Mouse (Mus musculus): ENCODE results near the gene Olfr164. TPM values are rescaled to one million over a fixed set of nuclear protein-coding genes. Genes with fewer than 3 reads are reported as not detected.

Gene Olfr164
- total RNA-seq (2021) (not detected), polyA plus RNA-seq (2012; rRNA removed) (not detected in 2 replicates)
- long read RNA-seq: 0 reads

DNA sequence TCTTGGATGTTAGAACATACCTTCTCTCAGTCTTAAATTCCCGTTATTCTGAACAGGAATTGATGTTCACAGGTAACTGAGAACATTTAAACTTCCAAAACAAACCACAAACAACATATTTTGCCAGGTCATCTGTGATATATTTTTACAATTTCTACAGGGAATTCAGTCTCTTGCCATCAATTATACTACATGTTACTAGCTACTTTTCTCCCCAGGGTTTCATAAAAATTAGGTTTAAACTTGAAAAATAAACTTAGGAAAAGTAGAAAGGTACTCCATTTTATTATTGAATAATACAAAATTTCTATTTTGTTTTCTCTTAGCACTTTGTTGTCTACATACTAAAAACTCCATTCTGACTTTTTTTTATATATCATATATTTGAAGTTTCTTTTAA, at the start of gene Olfr164:
Olfr164 (minus strand) TSS at position 101 of the 400 bp plus-strand sequence.
- H3K27me3 ChIP-seq (ENCODE audit: control insufficient read depth, insufficient read depth, low read length): no peaks in the 10 kb centered on the region
- H3K27ac ChIP-seq: no peak within 1 kb of the TSS
- H3K79me2 ChIP-seq (replicated peaks; ENCODE audit: control insufficient read depth, insufficient read depth, low read length): no peaks in the 10 kb centered on the region
- no peak within 1 kb of the TSS for H3K9ac ChIP-seq (ENCODE audit: low read depth, low read length)
- H3K4me1 ChIP-seq (ENCODE audit: control insufficient read depth, insufficient read depth, low read length): no peaks in the 10 kb centered on the region
- H3K4me3 ChIP-seq: no peak within 1 kb of the TSS
- WGBS: 18% methylated on average over 1 of the region's 1 CpGs
- DNase-seq: no peak
- intact Hi-C loops (cut with DNase I): no loop called here
- TF ChIP-seq CTCF (IDR thresholded peaks at IDR 0.05) (no peak), EP300 (IDR thresholded peaks at IDR 0.05; ENCODE audit: insufficient read depth, low read depth, low read length) (no peak), POLR2A (IDR thresholded peaks at IDR 0.05; ENCODE audit: insufficient read depth, low read depth, low read length) (no peak)
- H3K36me3 ChIP-seq (ENCODE audit: control insufficient read depth, insufficient read depth, low read length): no peaks in the 10 kb centered on the region

DNA sequence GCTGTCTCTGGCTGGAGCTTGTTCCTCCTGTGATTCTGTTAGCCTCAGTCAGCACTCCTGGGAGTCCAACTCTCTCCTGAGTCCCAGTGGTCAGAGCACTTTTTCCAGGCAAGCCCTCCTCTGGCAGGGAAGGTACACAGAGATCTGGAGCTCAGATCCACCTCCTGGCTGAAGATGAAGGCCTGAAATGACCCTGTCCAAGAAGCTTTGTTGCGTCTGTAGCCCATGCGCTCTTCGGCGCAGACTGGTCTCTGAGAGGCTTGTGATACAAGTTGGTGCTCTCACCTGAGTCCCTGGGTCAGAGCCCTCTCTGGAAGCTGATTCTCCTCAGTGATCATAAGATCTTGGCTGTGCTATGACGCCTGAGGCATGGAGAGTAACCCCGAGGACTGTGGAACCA, 35.2 kb upstream of the Olfr164 start:
- no peaks in the 10 kb centered on the region for H3K79me2 ChIP-seq (replicated peaks; ENCODE audit: control insufficient read depth, insufficient read depth, low read length)
- no peaks in the 10 kb centered on the region for H3K27me3 ChIP-seq (ENCODE audit: control insufficient read depth, insufficient read depth, low read length)
- DNase-seq: no peak
- intact Hi-C loops (cut with DNase I): no loop called here
- H3K9ac ChIP-seq (ENCODE audit: low read depth, low read length): no peak overlapping the region
- no peak overlapping the region for H3K27ac ChIP-seq
- 84% methylated on average over 6 of the region's 6 CpGs for WGBS
- H3K4me1 ChIP-seq (ENCODE audit: control insufficient read depth, insufficient read depth, low read length): no peaks in the 10 kb centered on the region
- H3K36me3 ChIP-seq (ENCODE audit: control insufficient read depth, insufficient read depth, low read length): no peaks in the 10 kb centered on the region
- H3K4me3 ChIP-seq: no peak overlapping the region
- TF ChIP-seq EP300 (IDR thresholded peaks at IDR 0.05; ENCODE audit: insufficient read depth, low read depth, low read length): no peak
- TF ChIP-seq CTCF (IDR thresholded peaks at IDR 0.05): no peak
- TF ChIP-seq POLR2A (IDR thresholded peaks at IDR 0.05; ENCODE audit: insufficient read depth, low read depth, low read length): no peak

DNA sequence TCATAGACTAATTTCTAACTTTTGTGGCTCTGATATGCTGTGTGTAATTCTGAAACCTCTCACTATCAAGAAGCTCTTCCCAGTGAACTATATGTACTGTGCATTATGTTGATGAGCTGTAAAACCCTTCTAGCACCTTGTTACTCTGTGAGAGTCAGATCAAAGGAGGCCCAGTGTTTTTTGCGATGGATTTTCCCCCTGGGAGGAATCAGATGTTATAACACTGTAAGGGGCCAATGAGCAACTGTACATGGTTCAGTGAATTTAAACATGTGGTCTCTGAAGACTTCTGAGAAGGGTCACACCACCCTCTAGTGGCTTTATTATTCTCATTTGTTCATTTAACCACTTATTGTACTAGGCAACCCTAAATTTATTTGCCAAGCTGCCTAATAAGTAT, 50.6 kb downstream of the Olfr164 start:
- Histone ChIP-seq H3K27ac (no peak overlapping the region), H3K27me3 (ENCODE audit: control insufficient read depth, insufficient read depth, low read length) (no peaks in the 10 kb centered on the region), H3K9ac (ENCODE audit: low read depth, low read length) (no peak overlapping the region), H3K79me2 (replicated peaks; ENCODE audit: control insufficient read depth, insufficient read depth, low read length) (no peaks in the 10 kb centered on the region), H3K4me1 (ENCODE audit: control insufficient read depth, insufficient read depth, low read length) (no peaks in the 10 kb centered on the region), H3K4me3 (no peak overlapping the region), H3K36me3 (ENCODE audit: control insufficient read depth, insufficient read depth, low read length) (no peaks in the 10 kb centered on the region)
- DNase-seq: no peak
- intact Hi-C loops (cut with DNase I): no loop called here
- TF ChIP-seq POLR2A (IDR thresholded peaks at IDR 0.05; ENCODE audit: insufficient read depth, low read depth, low read length): no peak
- no peak for TF ChIP-seq CTCF (IDR thresholded peaks at IDR 0.05)
- TF ChIP-seq EP300 (IDR thresholded peaks at IDR 0.05; ENCODE audit: insufficient read depth, low read depth, low read length): no peak
- 23% methylated on average over 1 of the region's 1 CpGs for WGBS

DNA sequence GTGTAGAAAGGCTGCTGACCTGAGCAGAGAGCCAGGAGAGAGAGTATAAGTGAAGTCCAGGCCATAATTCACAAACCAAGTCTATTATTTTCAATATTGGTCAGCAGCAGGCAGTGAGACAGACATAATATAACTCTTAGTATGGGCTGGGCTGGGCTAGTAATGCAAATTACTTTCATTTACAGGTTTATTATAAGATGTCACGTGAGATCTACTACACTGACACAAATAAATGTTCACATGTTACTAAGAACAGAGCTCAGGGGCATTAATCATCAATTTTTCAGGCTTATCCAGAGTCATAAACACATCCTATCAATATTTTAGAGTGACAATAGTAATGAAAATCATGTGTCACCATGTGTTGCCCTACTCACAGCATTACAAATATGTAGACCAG, 53.1 kb downstream of the Olfr164 start:
- Histone ChIP-seq H3K79me2 (replicated peaks; ENCODE audit: control insufficient read depth, insufficient read depth, low read length) (no peaks in the 10 kb centered on the region), H3K4me3 (no peak overlapping the region), H3K4me1 (ENCODE audit: control insufficient read depth, insufficient read depth, low read length) (no peaks in the 10 kb centered on the region), H3K27ac (no peak overlapping the region), H3K9ac (ENCODE audit: low read depth, low read length) (no peak overlapping the region), H3K36me3 (ENCODE audit: control insufficient read depth, insufficient read depth, low read length) (no peaks in the 10 kb centered on the region), H3K27me3 (ENCODE audit: control insufficient read depth, insufficient read depth, low read length) (no peaks in the 10 kb centered on the region)
- WGBS: 38% methylated on average over 1 of the region's 1 CpGs
- TF ChIP-seq POLR2A (IDR thresholded peaks at IDR 0.05; ENCODE audit: insufficient read depth, low read depth, low read length) (no peak), EP300 (IDR thresholded peaks at IDR 0.05; ENCODE audit: insufficient read depth, low read depth, low read length) (no peak), CTCF (IDR thresholded peaks at IDR 0.05) (no peak)
- DNase-seq: no peak
- intact Hi-C loops (cut with DNase I): no loop called here

DNA sequence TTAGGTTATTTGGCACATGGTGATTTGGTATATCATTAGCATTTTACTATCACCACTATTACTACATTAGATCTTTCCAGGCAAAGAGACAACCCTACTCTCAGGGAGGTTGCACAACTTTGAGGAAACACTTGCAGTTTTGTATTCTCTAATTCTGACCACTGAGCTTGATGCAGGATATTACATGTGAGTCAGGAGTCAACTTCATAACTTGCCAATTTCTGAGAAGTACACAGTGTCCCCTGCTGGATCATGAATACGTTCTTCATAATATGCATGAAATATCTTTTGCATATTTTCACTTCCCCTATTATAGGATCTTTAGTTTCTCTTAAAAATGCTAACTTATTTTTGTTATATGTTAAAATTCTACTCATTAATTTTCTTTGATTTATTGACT, 68.0 kb downstream of the Olfr164 start:
- H3K27me3 ChIP-seq (ENCODE audit: control insufficient read depth, insufficient read depth, low read length): no peaks in the 10 kb centered on the region
- H3K36me3 ChIP-seq (ENCODE audit: control insufficient read depth, insufficient read depth, low read length): no peaks in the 10 kb centered on the region
- H3K4me1 ChIP-seq (ENCODE audit: control insufficient read depth, insufficient read depth, low read length): no peaks in the 10 kb centered on the region
- no peak for TF ChIP-seq EP300 (IDR thresholded peaks at IDR 0.05; ENCODE audit: insufficient read depth, low read depth, low read length)
- no peak for TF ChIP-seq CTCF (IDR thresholded peaks at IDR 0.05)
- TF ChIP-seq POLR2A (IDR thresholded peaks at IDR 0.05; ENCODE audit: insufficient read depth, low read depth, low read length): no peak
- H3K79me2 ChIP-seq (replicated peaks; ENCODE audit: control insufficient read depth, insufficient read depth, low read length): no peaks in the 10 kb centered on the region
- H3K9ac ChIP-seq (ENCODE audit: low read depth, low read length): no peak overlapping the region
- intact Hi-C loops (cut with DNase I): no loop called here
- no peak for DNase-seq
- no peak overlapping the region for H3K27ac ChIP-seq
- no peak overlapping the region for H3K4me3 ChIP-seq
- WGBS: 46% methylated on average over 1 of the region's 1 CpGs

DNA sequence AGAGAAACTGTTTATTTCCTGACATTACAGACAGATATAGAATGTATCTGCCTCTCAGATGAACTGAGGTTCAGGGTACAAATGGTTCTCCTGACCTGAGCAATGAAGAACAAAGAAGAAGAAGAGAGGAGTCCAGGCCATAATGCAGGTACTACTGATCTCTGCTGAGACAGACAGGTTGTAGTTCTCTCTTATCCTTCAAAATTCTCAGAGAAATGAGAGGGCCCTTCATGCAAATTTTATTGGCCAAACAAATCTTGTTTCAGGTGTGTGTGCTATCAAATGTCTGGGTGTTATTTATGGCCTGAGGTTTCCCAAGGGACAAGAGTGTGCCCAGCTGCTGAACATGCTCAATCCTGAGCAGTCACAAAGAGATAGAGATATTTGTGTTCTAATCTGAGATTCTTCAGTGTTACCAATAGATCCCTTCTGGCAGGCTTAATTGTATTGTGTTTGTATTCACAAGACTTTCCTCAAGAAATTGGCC, 72.3 kb downstream of the Olfr164 start:
- no peak for DNase-seq
- TF ChIP-seq POLR2A (IDR thresholded peaks at IDR 0.05; ENCODE audit: insufficient read depth, low read depth, low read length) (no peak), CTCF (IDR thresholded peaks at IDR 0.05) (no peak), EP300 (IDR thresholded peaks at IDR 0.05; ENCODE audit: insufficient read depth, low read depth, low read length) (no peak)
- no peak overlapping the region for H3K9ac ChIP-seq (ENCODE audit: low read depth, low read length)
- no peaks in the 10 kb centered on the region for H3K4me1 ChIP-seq (ENCODE audit: control insufficient read depth, insufficient read depth, low read length)
- no peak overlapping the region for H3K27ac ChIP-seq
- H3K27me3 ChIP-seq (ENCODE audit: control insufficient read depth, insufficient read depth, low read length): no peaks in the 10 kb centered on the region
- no peaks in the 10 kb centered on the region for H3K79me2 ChIP-seq (replicated peaks; ENCODE audit: control insufficient read depth, insufficient read depth, low read length)
- no peak overlapping the region for H3K4me3 ChIP-seq
- no peaks in the 10 kb centered on the region for H3K36me3 ChIP-seq (ENCODE audit: control insufficient read depth, insufficient read depth, low read length)
- intact Hi-C loops (cut with DNase I): no loop called here
